Mouse (Mus musculus): ENCODE data around the gene Peli2. TPM values are rescaled to one million over a fixed set of nuclear protein-coding genes. Genes with fewer than 3 reads are reported as not detected.

The Peli2 gene
- polyA plus RNA-seq, 1 experiment from 2014 or later = 8.0 TPM

DNA sequence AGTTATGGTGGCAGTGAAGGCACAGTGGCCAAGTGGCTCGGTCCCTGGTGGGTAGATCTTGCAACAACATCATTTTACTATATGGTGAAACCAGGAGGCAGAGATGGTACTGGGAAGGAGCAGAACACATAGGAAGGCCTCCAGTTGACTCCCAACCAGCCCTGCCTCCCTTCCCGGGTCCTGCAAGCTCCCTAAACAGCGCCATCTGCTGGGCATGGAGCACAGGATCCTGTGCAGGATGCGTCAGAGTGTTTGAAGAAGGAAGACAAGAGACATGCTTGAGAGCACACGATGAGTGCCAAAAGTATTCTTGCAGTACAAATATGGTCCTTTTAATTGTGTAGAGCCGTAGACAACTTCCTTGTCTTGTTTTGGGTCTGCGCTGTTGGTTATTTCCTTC lies 49.3 kb downstream of the Peli2 start:
- WGBS = 48% methylated on average over 7 of the region's 7 CpGs
- H3K4me1 ChIP-seq (ENCODE audit: control insufficient read depth, insufficient read depth, low read depth, low read length) = peaks cover 12% of the 10 kb centered on the region
- no peak overlapping the region for H3K27ac ChIP-seq (ENCODE audit: low read depth, low read length)
- H3K4me2 ChIP-seq (ENCODE audit: low read length) = no peak overlapping the region
- no peak for ATAC-seq
- no peaks in the 10 kb centered on the region for H3K36me3 ChIP-seq (ENCODE audit: control insufficient read depth, insufficient read depth, low read length)
- no peak overlapping the region for H3K9ac ChIP-seq (ENCODE audit: low read depth, low read length)
- no peaks in the 10 kb centered on the region for H3K27me3 ChIP-seq (replicated peaks; ENCODE audit: control insufficient read depth, insufficient read depth, low read length)
- no peak overlapping the region for H3K4me3 ChIP-seq (ENCODE audit: low read length)
- no peaks in the 10 kb centered on the region for H3K9me3 ChIP-seq (ENCODE audit: control insufficient read depth, low read length)

- WGBS = 28% methylated on average over 12 of the region's 12 CpGs
- H3K4me2 ChIP-seq (ENCODE audit: low read length) = no peak overlapping the region
- H3K4me1 ChIP-seq (ENCODE audit: control insufficient read depth, insufficient read depth, low read depth, low read length) = peaks cover 12% of the 10 kb centered on the region
- no peak overlapping the region for H3K9ac ChIP-seq (ENCODE audit: low read depth, low read length)
- no peaks in the 10 kb centered on the region for H3K36me3 ChIP-seq (ENCODE audit: control insufficient read depth, insufficient read depth, low read length)
- H3K9me3 ChIP-seq (ENCODE audit: control insufficient read depth, low read length) = no peaks in the 10 kb centered on the region
- no peaks in the 10 kb centered on the region for H3K27me3 ChIP-seq (replicated peaks; ENCODE audit: control insufficient read depth, insufficient read depth, low read length)
- H3K4me3 ChIP-seq (ENCODE audit: low read length) = no peak overlapping the region
- no peak for ATAC-seq
- H3K27ac ChIP-seq (ENCODE audit: low read depth, low read length) = no peak overlapping the region
Measured at GRCm38 (mm10) chr14:48171268-48171667, 50.6 kb downstream of the Peli2 start.

- H3K36me3 ChIP-seq (ENCODE audit: control insufficient read depth, insufficient read depth, low read length) = no peaks in the 10 kb centered on the region
- no peak overlapping the region for H3K27ac ChIP-seq (ENCODE audit: low read depth, low read length)
- H3K9me3 ChIP-seq (ENCODE audit: control insufficient read depth, low read length) = no peaks in the 10 kb centered on the region
- H3K4me1 ChIP-seq (ENCODE audit: control insufficient read depth, insufficient read depth, low read depth, low read length) = peaks cover 12% of the 10 kb centered on the region
- H3K4me2 ChIP-seq (ENCODE audit: low read length) = no peak overlapping the region
- ATAC-seq = peak; percentile 61; the same call in 1 of the 2 replicates
- H3K9ac ChIP-seq (ENCODE audit: low read depth, low read length) = peak overlapping the region; percentile 38; the same call in 1 of the 2 replicates
- H3K27me3 ChIP-seq (replicated peaks; ENCODE audit: control insufficient read depth, insufficient read depth, low read length) = no peaks in the 10 kb centered on the region
- H3K4me3 ChIP-seq (ENCODE audit: low read length) = no peak overlapping the region
- 16% methylated on average over 8 of the region's 8 CpGs for WGBS
Measured at GRCm38 (mm10) chr14:48172026-48172425, 51.4 kb downstream of the Peli2 start.

DNA sequence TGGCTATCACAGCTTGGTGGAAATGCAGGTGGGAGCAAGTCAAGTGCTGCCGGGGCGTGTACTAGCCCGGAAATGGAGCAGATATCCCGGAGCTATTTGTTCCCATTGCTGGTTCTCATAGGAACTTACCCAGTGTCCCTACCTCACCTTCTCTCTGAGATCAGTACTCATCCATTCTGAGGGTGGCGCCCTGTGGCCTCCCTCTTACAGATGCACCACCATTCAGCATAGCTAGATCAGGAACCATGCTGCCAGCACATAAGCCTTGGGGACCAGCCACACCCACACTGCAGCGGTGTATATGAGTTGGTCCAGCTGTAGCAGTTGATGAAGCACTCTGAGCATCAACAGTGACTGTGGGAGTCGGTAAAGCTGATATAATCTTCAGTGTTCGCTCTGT lies 52.3 kb downstream of the Peli2 start:
- H3K4me3 ChIP-seq (ENCODE audit: low read length) = no peak overlapping the region
- no peaks in the 10 kb centered on the region for H3K9me3 ChIP-seq (ENCODE audit: control insufficient read depth, low read length)
- H3K27me3 ChIP-seq (replicated peaks; ENCODE audit: control insufficient read depth, insufficient read depth, low read length) = no peaks in the 10 kb centered on the region
- H3K4me1 ChIP-seq (ENCODE audit: control insufficient read depth, insufficient read depth, low read depth, low read length) = peaks cover 12% of the 10 kb centered on the region
- ATAC-seq = no peak
- no peaks in the 10 kb centered on the region for H3K36me3 ChIP-seq (ENCODE audit: control insufficient read depth, insufficient read depth, low read length)
- no peak overlapping the region for H3K27ac ChIP-seq (ENCODE audit: low read depth, low read length)
- WGBS = 93% methylated on average over 8 of the region's 8 CpGs
- H3K9ac ChIP-seq (ENCODE audit: low read depth, low read length) = no peak overlapping the region
- no peak overlapping the region for H3K4me2 ChIP-seq (ENCODE audit: low read length)

GRCm38 (mm10) chr14:48173840-48174239 lies 53.2 kb downstream of the Peli2 start:
- no peak overlapping the region for H3K27ac ChIP-seq (ENCODE audit: low read depth, low read length)
- ATAC-seq = no peak
- WGBS = 84% methylated on average over 9 of the region's 9 CpGs
- no peaks in the 10 kb centered on the region for H3K27me3 ChIP-seq (replicated peaks; ENCODE audit: control insufficient read depth, insufficient read depth, low read length)
- no peak overlapping the region for H3K4me2 ChIP-seq (ENCODE audit: low read length)
- H3K4me3 ChIP-seq (ENCODE audit: low read length) = no peak overlapping the region
- H3K4me1 ChIP-seq (ENCODE audit: control insufficient read depth, insufficient read depth, low read depth, low read length) = peaks cover 12% of the 10 kb centered on the region
- no peaks in the 10 kb centered on the region for H3K36me3 ChIP-seq (ENCODE audit: control insufficient read depth, insufficient read depth, low read length)
- no peak overlapping the region for H3K9ac ChIP-seq (ENCODE audit: low read depth, low read length)
- H3K9me3 ChIP-seq (ENCODE audit: control insufficient read depth, low read length) = no peaks in the 10 kb centered on the region

DNA sequence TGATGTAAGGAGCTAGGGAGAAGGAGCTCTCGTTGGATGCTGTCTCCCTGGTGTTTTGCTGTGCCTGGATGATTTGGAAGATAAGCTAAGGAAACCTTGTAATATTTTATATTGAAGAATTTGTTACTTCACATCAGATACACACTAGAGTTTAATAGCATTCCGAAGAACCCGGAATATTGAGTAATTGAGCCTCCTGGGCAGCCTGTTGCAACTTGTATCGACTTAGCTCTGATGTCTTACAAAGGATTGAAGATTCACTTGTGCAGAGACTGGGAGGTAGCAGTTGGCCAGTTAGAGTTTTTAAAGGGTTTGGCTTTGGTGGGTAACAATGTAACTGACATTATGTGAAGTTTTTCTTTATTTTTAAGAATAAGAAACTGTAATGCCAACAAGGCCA lies 53.7 kb downstream of the Peli2 start:
- WGBS = 86% methylated on average over 4 of the region's 4 CpGs
- Histone ChIP-seq H3K4me2 (ENCODE audit: low read length) (no peak overlapping the region), H3K27ac (ENCODE audit: low read depth, low read length) (no peak overlapping the region), H3K4me1 (ENCODE audit: control insufficient read depth, insufficient read depth, low read depth, low read length) (peaks cover 12% of the 10 kb centered on the region), H3K9me3 (ENCODE audit: control insufficient read depth, low read length) (no peaks in the 10 kb centered on the region), H3K9ac (ENCODE audit: low read depth, low read length) (no peak overlapping the region), H3K27me3 (replicated peaks; ENCODE audit: control insufficient read depth, insufficient read depth, low read length) (no peaks in the 10 kb centered on the region), H3K36me3 (ENCODE audit: control insufficient read depth, insufficient read depth, low read length) (no peaks in the 10 kb centered on the region), H3K4me3 (ENCODE audit: low read length) (no peak overlapping the region)
- no peak for ATAC-seq

GRCm38 (mm10) chr14:48175115-48175514 lies 54.5 kb downstream of the Peli2 start:
- Histone ChIP-seq H3K27ac (ENCODE audit: low read depth, low read length) (no peak overlapping the region), H3K9ac (ENCODE audit: low read depth, low read length) (no peak overlapping the region), H3K36me3 (ENCODE audit: control insufficient read depth, insufficient read depth, low read length) (no peaks in the 10 kb centered on the region), H3K4me3 (ENCODE audit: low read length) (no peak overlapping the region), H3K4me2 (ENCODE audit: low read length) (no peak overlapping the region), H3K4me1 (ENCODE audit: control insufficient read depth, insufficient read depth, low read depth, low read length) (peaks cover 12% of the 10 kb centered on the region), H3K27me3 (replicated peaks; ENCODE audit: control insufficient read depth, insufficient read depth, low read length) (no peaks in the 10 kb centered on the region), H3K9me3 (ENCODE audit: control insufficient read depth, low read length) (no peaks in the 10 kb centered on the region)
- no peak for ATAC-seq
- 78% methylated on average over 8 of the region's 8 CpGs for WGBS

DNA sequence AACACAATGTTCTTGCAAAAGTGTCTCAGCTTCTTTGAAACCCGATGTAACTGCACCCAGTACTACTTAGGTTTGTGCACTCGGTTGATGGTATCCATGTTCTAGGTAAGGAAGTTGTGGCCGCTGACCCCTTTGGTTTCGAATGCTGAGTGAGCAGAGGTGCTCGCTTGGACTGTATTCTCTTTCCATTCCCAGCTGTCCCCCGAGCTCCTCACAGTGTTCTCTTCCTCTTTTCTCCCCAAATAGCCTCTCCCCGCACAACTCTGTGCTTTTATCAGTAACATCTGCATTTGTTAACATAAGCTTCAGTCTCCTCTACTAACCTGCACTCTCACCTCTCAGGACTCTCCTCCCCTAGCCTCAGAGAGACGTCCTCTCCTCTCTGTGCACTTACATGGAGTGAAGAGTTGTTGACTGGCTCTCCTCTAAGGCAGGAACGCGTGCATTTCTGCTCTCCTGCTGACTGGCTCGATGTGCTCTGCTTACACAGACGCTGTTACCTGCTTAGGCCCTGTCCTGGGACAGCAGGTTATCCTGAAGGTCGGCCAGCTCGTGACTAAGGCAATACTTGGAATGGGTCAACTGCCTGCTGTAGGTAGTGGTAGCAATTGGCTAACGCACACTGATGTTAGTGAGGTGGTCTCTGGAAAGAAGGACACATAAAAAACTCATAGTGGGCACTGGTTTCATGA lies 57.8 kb downstream of the Peli2 start:
- Histone ChIP-seq H3K4me2 (ENCODE audit: low read length) (no peak overlapping the region), H3K9me3 (ENCODE audit: control insufficient read depth, low read length) (peaks cover 12% of the 10 kb centered on the region; the same call in 1 of the 2 replicates), H3K9ac (ENCODE audit: low read depth, low read length) (no peak overlapping the region), H3K4me3 (ENCODE audit: low read length) (no peak overlapping the region), H3K27ac (ENCODE audit: low read depth, low read length) (no peak overlapping the region), H3K36me3 (ENCODE audit: control insufficient read depth, insufficient read depth, low read length) (peaks cover 5% of the 10 kb centered on the region; the same call in 1 of the 2 replicates), H3K4me1 (ENCODE audit: control insufficient read depth, insufficient read depth, low read depth, low read length) (no peaks in the 10 kb centered on the region), H3K27me3 (replicated peaks; ENCODE audit: control insufficient read depth, insufficient read depth, low read length) (no peaks in the 10 kb centered on the region)
- WGBS = 92% methylated on average over 15 of the region's 15 CpGs
- no peak for ATAC-seq

GRCm38 (mm10) chr14:48179021-48179420 lies 58.4 kb downstream of the Peli2 start:
- H3K9me3 ChIP-seq (ENCODE audit: control insufficient read depth, low read length) = peaks cover 12% of the 10 kb centered on the region; the same call in 1 of the 2 replicates
- peaks cover 5% of the 10 kb centered on the region; the same call in 1 of the 2 replicates for H3K36me3 ChIP-seq (ENCODE audit: control insufficient read depth, insufficient read depth, low read length)
- WGBS = 69% methylated on average over 8 of the region's 8 CpGs
- H3K4me2 ChIP-seq (ENCODE audit: low read length) = no peak overlapping the region
- ATAC-seq = no peak
- H3K4me3 ChIP-seq (ENCODE audit: low read length) = no peak overlapping the region
- no peaks in the 10 kb centered on the region for H3K27me3 ChIP-seq (replicated peaks; ENCODE audit: control insufficient read depth, insufficient read depth, low read length)
- H3K4me1 ChIP-seq (ENCODE audit: control insufficient read depth, insufficient read depth, low read depth, low read length) = no peaks in the 10 kb centered on the region
- no peak overlapping the region for H3K9ac ChIP-seq (ENCODE audit: low read depth, low read length)
- no peak overlapping the region for H3K27ac ChIP-seq (ENCODE audit: low read depth, low read length)

Measured in hindbrain, embryonic 16.5 days (tissue).